9 mouse cellular contexts compared by ENCODE assay signal in the genomic region with DNA sequence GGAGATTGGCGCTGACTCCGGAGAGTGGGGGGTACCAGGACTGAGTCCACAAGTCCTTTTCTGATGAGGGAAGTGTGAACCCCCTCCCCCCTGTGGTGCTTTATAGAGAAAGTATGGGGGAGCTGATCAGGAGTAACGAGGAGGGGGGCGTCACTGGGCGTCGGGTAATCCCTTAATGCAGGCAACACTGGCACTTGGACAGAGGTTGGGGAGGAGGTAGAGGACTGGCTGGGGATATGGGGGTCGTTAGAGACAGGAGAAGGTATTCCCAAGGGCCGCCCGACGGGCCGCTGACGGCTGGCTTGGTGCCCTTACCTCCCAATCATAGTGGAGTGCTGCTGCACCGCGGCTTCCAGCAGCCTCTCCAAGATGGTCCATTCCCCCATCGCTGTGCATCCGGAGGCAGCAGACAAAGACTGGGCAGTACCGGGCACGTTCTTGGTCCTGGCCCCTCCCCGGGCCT. TPM values are rescaled to one million over a fixed set of nuclear protein-coding genes. Genes with fewer than 3 reads are reported as not detected.
A peak's percentile ranks its signal among the peaks of the same experiment; 100 is the strongest.
DNase-seq lines count a peak whose midpoint lies in the region; ATAC-seq and TF ChIP-seq lines count a peak whose summit lies in the region.
"Had no signal": no experiment of that assay in that cellular context is flagged by ENCODE, and none has a peak within 500 bp of the region (broad histone marks: within the 10 kb centered on the region; RNA-seq: fewer than 3 reads in every experiment).

No protein-coding gene starts in this region.

- H3K4me2 ChIP-seq in embryonic facial prominence, embryonic 13.5 days: peak overlapping the region; percentile 69
- H3K4me2 ChIP-seq in limb, embryonic 13.5 days (replicated peaks): peak overlapping the region; percentile 72
- peak overlapping the region; percentile 62 for H3K4me2 ChIP-seq in stomach, embryonic 16.5 days (ENCODE audit: low read depth, low read length)

- DNase-seq in gastrocnemius, adult 2 months: peak; percentile 19
- no peak for DNase-seq in gastrocnemius, adult 8-10 months (ENCODE audit: low spot score in 2 of 2)
- no peak for DNase-seq in B cell, adult 2 months
- no peak for DNase-seq in frontal cortex, adult 2 months (ENCODE audit: extremely low spot score in 1 of 2, low spot score in 1 of 2)

- H3K4me1 ChIP-seq in ES-Bruce4 (ENCODE audit: control insufficient read depth, insufficient read depth, low read length): no peaks in the 10 kb centered on the region
- H3K4me1 ChIP-seq in embryonic facial prominence, embryonic 13.5 days: peaks cover 9% of the 10 kb centered on the region
- peaks cover 10% of the 10 kb centered on the region for H3K4me1 ChIP-seq in limb, embryonic 13.5 days
- peaks cover 5% of the 10 kb centered on the region; the same call in 1 of the 2 replicates for H3K4me1 ChIP-seq in stomach, embryonic 16.5 days (ENCODE audit: control insufficient read depth, insufficient read depth, low read length)

- TF ChIP-seq POLR2A in ES-Bruce4 (IDR thresholded peaks at IDR 0.05; ENCODE audit: insufficient read depth, low read length): no peak

- peaks cover 8% of the 10 kb centered on the region; the same call in 1 of the 2 replicates for H3K27me3 ChIP-seq in ES-Bruce4 (ENCODE audit: control insufficient read depth, insufficient read depth, low read length, poor library complexity, severe bottlenecking)
- H3K27me3 ChIP-seq in embryonic facial prominence, embryonic 13.5 days: peaks cover 69% of the 10 kb centered on the region
- peaks cover 70% of the 10 kb centered on the region for H3K27me3 ChIP-seq in limb, embryonic 13.5 days
- H3K27me3 ChIP-seq in stomach, embryonic 16.5 days (ENCODE audit: control insufficient read depth, insufficient read depth, low read length): peaks cover 32% of the 10 kb centered on the region

- H3K9me3 ChIP-seq in ES-Bruce4 (replicated peaks; ENCODE audit: control insufficient read depth, insufficient read depth, low read length, poor library complexity, severe bottlenecking): no peaks in the 10 kb centered on the region
- H3K9me3 ChIP-seq in embryonic facial prominence, embryonic 13.5 days: no peaks in the 10 kb centered on the region
- no peaks in the 10 kb centered on the region for H3K9me3 ChIP-seq in limb, embryonic 13.5 days
- H3K9me3 ChIP-seq in stomach, embryonic 16.5 days (replicated peaks; ENCODE audit: control insufficient read depth, low read length): no peaks in the 10 kb centered on the region

- intact Hi-C loops in gastrocnemius, adult 2 months (cut with DNase I): no loop called here

- no peak for ATAC-seq in embryonic facial prominence, embryonic 13.5 days (ENCODE audit: insufficient number of reproducible peaks, insufficient read depth, low FRiP score, low TSS enrichment, low read depth)
- ATAC-seq in limb, embryonic 13.5 days (ENCODE audit: low FRiP score, low read depth): peak; percentile 51
- no peak for ATAC-seq in stomach, embryonic 16.5 days (ENCODE audit: insufficient read depth, low FRiP score)

- no peak overlapping the region for H3K27ac ChIP-seq in gastrocnemius, adult 2 months
- no peak overlapping the region for H3K27ac ChIP-seq in ES-Bruce4 (ENCODE audit: insufficient read depth, low read length)
- H3K27ac ChIP-seq in embryonic facial prominence, embryonic 13.5 days: no peak overlapping the region
- H3K27ac ChIP-seq in limb, embryonic 13.5 days: no peak overlapping the region
- H3K27ac ChIP-seq in stomach, embryonic 16.5 days (ENCODE audit: low read length): no peak overlapping the region

- peak overlapping the region; percentile 67 for H3K4me3 ChIP-seq in gastrocnemius, adult 2 months
- H3K4me3 ChIP-seq in ES-Bruce4 (ENCODE audit: low read depth, low read length): peak overlapping the region; percentile 56
- H3K4me3 ChIP-seq in embryonic facial prominence, embryonic 13.5 days: peak overlapping the region; percentile 45
- H3K4me3 ChIP-seq in limb, embryonic 13.5 days: peak overlapping the region; percentile 44
- H3K4me3 ChIP-seq in stomach, embryonic 16.5 days (replicated peaks; ENCODE audit: low read length): peak overlapping the region; percentile 44
- H3K4me3 ChIP-seq: erythroblast, embryonic 14.5 days had no signal

- H3K36me3 ChIP-seq in ES-Bruce4 (ENCODE audit: control insufficient read depth, insufficient read depth, low read length, poor library complexity, severe bottlenecking): no peaks in the 10 kb centered on the region
- no peaks in the 10 kb centered on the region for H3K36me3 ChIP-seq in embryonic facial prominence, embryonic 13.5 days
- H3K36me3 ChIP-seq in limb, embryonic 13.5 days: no peaks in the 10 kb centered on the region
- H3K36me3 ChIP-seq in stomach, embryonic 16.5 days (ENCODE audit: control insufficient read depth, insufficient read depth, low read length): no peaks in the 10 kb centered on the region

- no peak for TF ChIP-seq CTCF in gastrocnemius, adult 2 months (IDR thresholded peaks at IDR 0.05)
- TF ChIP-seq CTCF in ES-Bruce4 (IDR thresholded peaks at IDR 0.05; ENCODE audit: low read depth, low read length): no peak

- TF ChIP-seq EP300 in ES-Bruce4 (IDR thresholded peaks at IDR 0.05; ENCODE audit: insufficient read depth, low read depth, low read length): no peak

- 3% methylated on average over 19 of the region's 19 CpGs for WGBS in embryonic facial prominence, embryonic 13.5 days
- 3% methylated on average over 19 of the region's 19 CpGs for WGBS in limb, embryonic 13.5 days
- 4% methylated on average over 19 of the region's 19 CpGs for WGBS in stomach, embryonic 16.5 days

- no peak overlapping the region for H3K9ac ChIP-seq in ES-Bruce4 (ENCODE audit: low read depth, poor library complexity, severe bottlenecking)
- H3K9ac ChIP-seq in embryonic facial prominence, embryonic 13.5 days: no peak overlapping the region
- H3K9ac ChIP-seq in limb, embryonic 13.5 days: no peak overlapping the region
- H3K9ac ChIP-seq in stomach, embryonic 16.5 days (ENCODE audit: low read length): no peak overlapping the region

RNA-seq across cellular contexts. Expression of a gene that starts 0.6 kb away (rescaled TPM):
- total RNA-seq in gastrocnemius, adult 2 months (2021): not detected
- total RNA-seq in gastrocnemius, adult 8-10 months (2022): not detected
- polyA plus RNA-seq in ES-Bruce4 (2011; ENCODE audit: insufficient read depth, insufficient read length, low read depth, missing spikeins): not detected in 2 replicates
- 0.18 TPM in 1 of 2 replicates, not detected in the other for polyA plus RNA-seq in embryonic facial prominence, embryonic 13.5 days (2015; fragmentation: Nextera tagmentation; extraction: Ambion mirVana)
- polyA plus RNA-seq in limb, embryonic 13.5 days (2015; fragmentation: Nextera tagmentation; extraction: Ambion mirVana): 0.13 and 0.23 TPM in 2 replicates
- polyA plus RNA-seq in stomach, embryonic 16.5 days (2015; fragmentation: Nextera tagmentation; extraction: Ambion mirVana): 0.65 and 0.80 TPM in 2 replicates
- polyA plus RNA-seq in frontal cortex, adult 2 months (2012; rRNA removed): 11.6 and 13.7 TPM in 2 replicates
- polyA plus RNA-seq: erythroblast, embryonic 14.5 days had no signal

RNA-seq across cellular contexts. Expression of a gene that starts 40.6 kb away (rescaled TPM):
- 100 to 1,000 TPM; 143 to 261 TPM for total RNA-seq in gastrocnemius, adult 2 months (2021)
- total RNA-seq in gastrocnemius, adult 8-10 months (2022): 100 to 1,000 TPM in 1 of 4 experiments, 10 to 100 TPM in 3; 39.7 to 199 (median 83.9) TPM
- polyA plus RNA-seq in ES-Bruce4 (2011; ENCODE audit: insufficient read depth, insufficient read length, low read depth, missing spikeins): 1.4 and 2.1 TPM in 2 replicates
- polyA plus RNA-seq in embryonic facial prominence, embryonic 13.5 days (2015; fragmentation: Nextera tagmentation; extraction: Ambion mirVana): 115 and 185 TPM in 2 replicates
- 825 and 834 TPM in 2 replicates for polyA plus RNA-seq in limb, embryonic 13.5 days (2015; fragmentation: Nextera tagmentation; extraction: Ambion mirVana)
- 71.6 and 489 TPM in 2 replicates for polyA plus RNA-seq in stomach, embryonic 16.5 days (2015; fragmentation: Nextera tagmentation; extraction: Ambion mirVana)
- polyA plus RNA-seq in frontal cortex, adult 2 months (2012; rRNA removed): 0.08 TPM in 1 of 2 replicates, not detected in the other
- polyA plus RNA-seq: erythroblast, embryonic 14.5 days had no signal

Comparison
In these comparisons a context has a peak if more than half of its experiments do, and no peak if none do; other contexts are left out.
1. RNA of a gene that starts 40.6 kb away (polyA plus RNA-seq): 825 to 834 TPM in limb, embryonic 13.5 days, 71.6 to 489 TPM in stomach, embryonic 16.5 days and 115 to 185 TPM in embryonic facial prominence, embryonic 13.5 days; 1.4 to 2.1 TPM in ES-Bruce4 and 0.08 TPM in frontal cortex, adult 2 months; every median in the first group is over 10 times any median in the second.
2. Peak in every context shown above with its lines, with median percentiles within 50 percentile points of each other: H3K4me3 ChIP-seq and H3K4me2 ChIP-seq.